Mouse (Mus musculus): ENCODE measurements at regions not wholly inside any gene's neighbourhood (a gene's known extent, or its start where the extent isn't known, plus 50 kb on each side); places are given as distances from the start of the nearest gene placed in this dataset.

- Histone ChIP-seq H3K36me3 (no peaks in the 10 kb centered on the region), H3K27ac (replicated peaks) (no peak overlapping the region), H3K4me1 (no peaks in the 10 kb centered on the region), H3K9ac (replicated peaks) (no peak overlapping the region), H3K4me3 (no peak overlapping the region), H3K9me3 (no peaks in the 10 kb centered on the region), H3K4me2 (replicated peaks) (no peak overlapping the region), H3K27me3 (no peaks in the 10 kb centered on the region)
- WGBS = 86% methylated on average over 2 of the region's 2 CpGs
- no peak for ATAC-seq (ENCODE audit: low FRiP score, low read depth)
Measured at GRCm38 (mm10) chr10:104367219-104367618, 173.4 kb downstream of the Gm4340 start.

- H3K4me3 ChIP-seq = no peak overlapping the region
- no peak overlapping the region for H3K9ac ChIP-seq (replicated peaks)
- H3K27ac ChIP-seq (replicated peaks) = no peak overlapping the region
- no peaks in the 10 kb centered on the region for H3K27me3 ChIP-seq
- no peak for ATAC-seq (ENCODE audit: low FRiP score, low read depth)
- no peaks in the 10 kb centered on the region for H3K4me1 ChIP-seq
- H3K4me2 ChIP-seq (replicated peaks) = no peak overlapping the region
- 76% methylated on average over 1 of the region's 1 CpGs for WGBS
- no peaks in the 10 kb centered on the region for H3K9me3 ChIP-seq
- H3K36me3 ChIP-seq = no peaks in the 10 kb centered on the region
Measured at GRCm38 (mm10) chr10:104374567-104374966, 180.7 kb downstream of the Gm4340 start.

GRCm38 (mm10) chr10:104388254-104388653 is 194.4 kb downstream of the Gm4340 start:
- no peak overlapping the region for H3K4me2 ChIP-seq (replicated peaks)
- H3K27me3 ChIP-seq = no peaks in the 10 kb centered on the region
- ATAC-seq (ENCODE audit: low FRiP score, low read depth) = no peak
- no peaks in the 10 kb centered on the region for H3K4me1 ChIP-seq
- H3K4me3 ChIP-seq = no peak overlapping the region
- H3K9ac ChIP-seq (replicated peaks) = no peak overlapping the region
- 75% methylated on average over 2 of the region's 2 CpGs for WGBS
- no peaks in the 10 kb centered on the region for H3K9me3 ChIP-seq
- H3K36me3 ChIP-seq = no peaks in the 10 kb centered on the region
- no peak overlapping the region for H3K27ac ChIP-seq (replicated peaks)

- Histone ChIP-seq H3K9ac (replicated peaks) (no peak overlapping the region), H3K9me3 (no peaks in the 10 kb centered on the region)
- 88% methylated on average over 1 of the region's 1 CpGs for WGBS
Measured at GRCm38 (mm10) chr10:104395711-104396110, 201.9 kb downstream of the Gm4340 start.

GRCm38 (mm10) chr10:104408751-104409150 is 214.9 kb downstream of the Gm4340 start:
- no peaks in the 10 kb centered on the region for H3K4me1 ChIP-seq
- H3K27ac ChIP-seq (replicated peaks) = no peak overlapping the region
- no peaks in the 10 kb centered on the region for H3K9me3 ChIP-seq
- no peak for ATAC-seq (ENCODE audit: low FRiP score, low read depth)
- H3K4me2 ChIP-seq (replicated peaks) = no peak overlapping the region
- H3K4me3 ChIP-seq = no peak overlapping the region
- no peaks in the 10 kb centered on the region for H3K36me3 ChIP-seq
- H3K9ac ChIP-seq (replicated peaks) = no peak overlapping the region
- WGBS = 68% methylated on average over 4 of the region's 4 CpGs
- no peaks in the 10 kb centered on the region for H3K27me3 ChIP-seq

More at GRCm38 (mm10) chr10:104395711-104396110, 201.9 kb downstream of the Gm4340 start:
- Histone ChIP-seq H3K36me3 (no peaks in the 10 kb centered on the region), H3K4me1 (no peaks in the 10 kb centered on the region), H3K27me3 (no peaks in the 10 kb centered on the region), H3K4me3 (no peak overlapping the region), H3K4me2 (replicated peaks) (no peak overlapping the region), H3K27ac (replicated peaks) (no peak overlapping the region)
- ATAC-seq (ENCODE audit: low FRiP score, low read depth) = no peak

- Histone ChIP-seq H3K4me3 (no peak overlapping the region), H3K4me2 (replicated peaks) (no peak overlapping the region), H3K4me1 (no peaks in the 10 kb centered on the region), H3K27me3 (no peaks in the 10 kb centered on the region), H3K9me3 (no peaks in the 10 kb centered on the region), H3K27ac (replicated peaks) (no peak overlapping the region), H3K36me3 (no peaks in the 10 kb centered on the region), H3K9ac (replicated peaks) (no peak overlapping the region)
- ATAC-seq (ENCODE audit: low FRiP score, low read depth) = no peak
Measured at GRCm38 (mm10) chr10:104422541-104422940, 228.7 kb downstream of the Gm4340 start.

GRCm38 (mm10) chr10:104423161-104423560 is 229.3 kb downstream of the Gm4340 start:
- ATAC-seq (ENCODE audit: low FRiP score, low read depth) = no peak
- H3K27ac ChIP-seq (replicated peaks) = no peak overlapping the region
- no peaks in the 10 kb centered on the region for H3K9me3 ChIP-seq
- no peaks in the 10 kb centered on the region for H3K36me3 ChIP-seq
- H3K4me1 ChIP-seq = no peaks in the 10 kb centered on the region
- H3K9ac ChIP-seq (replicated peaks) = no peak overlapping the region
- no peak overlapping the region for H3K4me2 ChIP-seq (replicated peaks)
- 89% methylated on average over 4 of the region's 4 CpGs for WGBS
- H3K27me3 ChIP-seq = no peaks in the 10 kb centered on the region
- H3K4me3 ChIP-seq = no peak overlapping the region

- H3K4me2 ChIP-seq (replicated peaks) = no peak overlapping the region
- no peak overlapping the region for H3K9ac ChIP-seq (replicated peaks)
- no peaks in the 10 kb centered on the region for H3K27me3 ChIP-seq
- no peak for ATAC-seq (ENCODE audit: low FRiP score, low read depth)
- no peaks in the 10 kb centered on the region for H3K36me3 ChIP-seq
- H3K4me1 ChIP-seq = no peaks in the 10 kb centered on the region
- no peak overlapping the region for H3K4me3 ChIP-seq
- H3K27ac ChIP-seq (replicated peaks) = no peak overlapping the region
- H3K9me3 ChIP-seq = no peaks in the 10 kb centered on the region
Measured at GRCm38 (mm10) chr10:104423761-104424160, 229.9 kb downstream of the Gm4340 start.

GRCm38 (mm10) chr10:104444926-104445325 is 251.1 kb downstream of the Gm4340 start:
- H3K27me3 ChIP-seq = no peaks in the 10 kb centered on the region
- no peak for ATAC-seq (ENCODE audit: low FRiP score, low read depth)
- no peak overlapping the region for H3K4me3 ChIP-seq
- no peak overlapping the region for H3K9ac ChIP-seq (replicated peaks)
- H3K4me2 ChIP-seq (replicated peaks) = no peak overlapping the region
- no peaks in the 10 kb centered on the region for H3K36me3 ChIP-seq
- H3K27ac ChIP-seq (replicated peaks) = no peak overlapping the region
- WGBS = 81% methylated on average over 4 of the region's 4 CpGs
- H3K4me1 ChIP-seq = no peaks in the 10 kb centered on the region
- H3K9me3 ChIP-seq = no peaks in the 10 kb centered on the region

GRCm38 (mm10) chr10:104455549-104456351 is 261.9 kb downstream of the Gm4340 start:
- Histone ChIP-seq H3K9me3 (no peaks in the 10 kb centered on the region), H3K4me1 (0 out of 2 replicates have a peak, but pooled peaks cover 2% of the 10 kb centered on the region), H3K4me3 (0 out of 2 replicates have a peak overlapping the region, but pooled peaks have one; percentile 13), H3K27ac (replicated peaks) (no peak overlapping the region), H3K36me3 (no peaks in the 10 kb centered on the region), H3K4me2 (replicated peaks) (peak overlapping the region; percentile 37), H3K27me3 (no peaks in the 10 kb centered on the region), H3K9ac (replicated peaks) (no peak overlapping the region)
- ATAC-seq (ENCODE audit: low FRiP score, low read depth) = no peak
- WGBS = 51% methylated on average over 14 of the region's 14 CpGs

- Histone ChIP-seq H3K27me3 (no peaks in the 10 kb centered on the region), H3K4me1 (0 out of 2 replicates have a peak, but pooled peaks cover 2% of the 10 kb centered on the region), H3K4me2 (replicated peaks) (peak overlapping the region; percentile 37), H3K9me3 (no peaks in the 10 kb centered on the region), H3K4me3 (no peak overlapping the region), H3K27ac (replicated peaks) (no peak overlapping the region), H3K36me3 (no peaks in the 10 kb centered on the region), H3K9ac (replicated peaks) (no peak overlapping the region)
- WGBS = 40% methylated on average over 5 of the region's 5 CpGs
- ATAC-seq (ENCODE audit: low FRiP score, low read depth) = no peak
Measured at GRCm38 (mm10) chr10:104456352-104456725, 262.5 kb downstream of the Gm4340 start.

- Histone ChIP-seq H3K4me2 (replicated peaks) (no peak overlapping the region), H3K27ac (replicated peaks) (no peak overlapping the region), H3K4me3 (no peak overlapping the region), H3K9me3 (no peaks in the 10 kb centered on the region), H3K4me1 (no peaks in the 10 kb centered on the region), H3K27me3 (no peaks in the 10 kb centered on the region), H3K9ac (replicated peaks) (no peak overlapping the region), H3K36me3 (no peaks in the 10 kb centered on the region)
- WGBS = 89% methylated on average over 5 of the region's 5 CpGs
- no peak for ATAC-seq (ENCODE audit: low FRiP score, low read depth)
Measured at GRCm38 (mm10) chr10:104486226-104486944, 292.5 kb downstream of the Gm4340 start.
